Mouse (Mus musculus) thymus, adult 18-20 months (tissue): ENCODE results near the gene Gimap8.
"Not testable (repeated sequence)": the region's sequence is repeated elsewhere in the genome, so short reads cannot be mapped to it uniquely, and the experiment has no call there.

Experiments used
- DNase-seq, 2 experiments: peaks; one replicate each; pipeline ENCODE4 v3.0.0; 2022; ENCODE audit warnings: mixed read lengths in 2 of 2

Gene Gimap8

DNA sequence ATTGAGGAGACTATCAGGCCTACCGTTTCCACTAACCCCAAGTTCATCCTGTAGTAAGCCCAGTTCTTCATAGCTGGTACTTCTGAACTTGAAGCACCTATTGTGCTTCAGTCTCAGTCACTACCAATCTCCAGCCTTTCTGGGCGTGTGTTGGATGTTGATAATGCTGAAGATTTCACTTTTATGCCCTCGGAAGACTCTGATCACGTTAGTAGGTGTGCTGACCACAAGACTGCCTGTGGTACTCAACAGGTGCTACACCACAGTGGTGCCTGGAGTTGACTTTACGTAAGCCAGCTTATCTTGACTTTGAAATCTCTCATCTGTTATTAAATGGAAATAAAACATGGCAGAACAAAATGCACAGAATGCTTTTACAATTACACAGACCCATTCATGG, 33.4 kb downstream of the Gimap8 start:
- DNase-seq = no peak

DNA sequence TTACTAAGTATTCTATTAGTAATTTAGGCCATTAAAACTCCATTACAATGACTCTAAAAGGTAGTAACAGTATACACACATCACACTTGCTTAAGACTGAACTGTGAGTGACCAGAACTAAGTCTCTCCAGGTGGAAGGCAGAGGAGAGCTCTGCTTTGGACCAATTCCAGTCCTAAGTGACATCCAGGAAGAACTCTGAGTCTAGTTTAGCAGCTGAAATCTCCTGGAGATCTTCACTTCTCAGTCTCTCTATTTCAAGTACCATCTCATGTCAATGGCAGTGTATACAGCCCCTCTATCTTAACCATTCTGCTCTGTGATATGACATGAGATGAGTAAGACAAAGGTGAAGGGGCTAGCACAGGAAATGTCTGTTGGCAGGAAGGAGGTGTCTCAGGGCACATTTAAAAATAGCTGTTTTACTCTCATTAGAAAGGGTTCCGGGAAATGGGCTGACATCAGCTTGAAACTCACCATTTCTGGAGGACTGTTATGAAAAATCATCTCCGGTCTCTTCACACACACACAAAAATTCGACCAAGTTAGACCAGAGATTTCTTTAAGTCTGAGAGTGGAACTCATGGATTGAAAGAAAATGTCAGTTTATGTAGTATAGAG, 34.5 kb downstream of the Gimap8 start:
- DNase-seq = no peak

DNA sequence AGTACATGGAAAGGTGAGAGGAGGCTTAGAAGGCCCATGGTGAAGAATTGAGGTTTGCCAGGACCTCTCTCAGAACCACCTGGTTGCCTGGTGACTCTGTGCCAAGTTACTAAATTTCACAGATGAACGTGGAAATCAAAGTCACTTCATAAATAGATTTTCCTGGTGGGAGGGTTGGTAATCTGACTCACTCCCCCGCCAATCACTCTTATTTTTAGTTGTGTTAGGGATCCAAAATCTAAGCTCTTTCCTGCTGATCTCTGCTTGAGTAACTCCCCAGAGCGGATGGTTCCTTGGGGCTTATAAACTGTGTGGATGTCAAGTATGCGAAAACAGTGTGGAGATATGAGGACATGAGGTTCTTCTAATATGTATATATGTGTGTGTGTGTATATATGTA, 35.2 kb downstream of the Gimap8 start:
- DNase-seq = no peak

DNA sequence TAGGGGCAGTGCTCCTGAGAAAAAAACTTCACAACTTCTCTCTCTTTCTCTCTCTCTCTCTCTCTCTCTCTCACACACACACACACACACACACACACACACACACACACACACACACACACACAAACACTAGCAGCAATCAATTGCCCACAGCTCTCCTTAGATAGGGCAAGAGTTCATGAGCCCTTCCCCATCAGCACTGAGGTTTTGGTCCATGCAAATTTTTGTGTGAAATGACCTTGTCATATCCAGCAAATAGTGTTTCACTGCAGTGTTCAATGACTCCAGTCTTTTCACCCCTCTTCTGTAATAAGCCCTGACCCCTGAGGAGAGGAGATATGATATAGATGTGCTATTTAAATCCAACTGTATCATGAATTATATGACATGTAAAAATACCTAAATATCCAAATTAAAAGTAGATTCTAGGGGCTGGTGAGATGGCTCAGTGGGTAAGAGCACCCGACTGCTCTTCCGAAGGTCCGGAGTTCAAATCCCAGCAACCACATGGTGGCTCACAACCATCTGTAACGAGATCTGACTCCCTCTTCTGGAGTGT, 36.3 kb downstream of the Gimap8 start:
- DNase-seq = not testable (repeated sequence)

DNA sequence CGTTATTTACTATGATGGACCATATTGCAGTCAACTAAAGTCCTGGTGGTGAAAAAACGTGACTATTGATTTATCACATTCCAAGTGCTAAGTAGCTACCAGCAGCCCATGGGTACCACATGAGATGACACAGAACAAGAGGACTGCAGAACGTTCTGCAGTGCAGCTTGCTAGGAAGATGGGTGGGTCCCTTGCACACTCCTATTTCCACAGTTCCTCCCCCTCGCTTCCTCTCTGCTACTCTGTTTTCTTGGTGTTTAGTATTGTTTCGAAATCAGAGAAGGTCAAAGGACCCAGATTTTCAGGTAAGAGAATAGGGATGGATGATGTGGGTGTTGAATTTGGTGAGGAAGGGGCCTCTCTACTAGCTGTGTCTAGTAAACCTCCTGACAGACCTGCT, 37.3 kb downstream of the Gimap8 start, which contains the start of gene Gimap4:
TSS of gene Gimap4 (plus strand) at position 231 of the 400 bp plus-strand sequence.
- DNase-seq = no peak

DNA sequence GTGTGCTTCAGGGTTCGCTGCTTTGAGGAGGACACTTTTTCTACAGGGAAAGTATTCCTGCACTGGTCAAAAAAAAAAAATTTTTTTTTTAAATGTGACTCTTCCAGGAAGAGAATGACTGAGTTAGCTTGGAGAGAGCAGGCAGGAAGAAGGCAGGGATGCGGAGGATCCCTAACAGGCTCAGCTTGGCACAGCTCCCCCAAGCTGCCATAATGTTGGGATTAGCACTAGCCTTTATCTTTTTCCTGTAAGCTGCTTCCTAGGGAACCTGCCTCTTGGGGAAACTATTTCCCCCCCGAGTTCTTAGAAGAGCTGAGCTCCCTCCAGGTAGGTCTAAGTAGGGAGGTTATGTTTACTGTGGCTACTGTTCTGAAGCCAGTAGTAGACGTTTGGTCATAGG, 37.8 kb downstream of the Gimap8 start:
- DNase-seq = no peak

DNA sequence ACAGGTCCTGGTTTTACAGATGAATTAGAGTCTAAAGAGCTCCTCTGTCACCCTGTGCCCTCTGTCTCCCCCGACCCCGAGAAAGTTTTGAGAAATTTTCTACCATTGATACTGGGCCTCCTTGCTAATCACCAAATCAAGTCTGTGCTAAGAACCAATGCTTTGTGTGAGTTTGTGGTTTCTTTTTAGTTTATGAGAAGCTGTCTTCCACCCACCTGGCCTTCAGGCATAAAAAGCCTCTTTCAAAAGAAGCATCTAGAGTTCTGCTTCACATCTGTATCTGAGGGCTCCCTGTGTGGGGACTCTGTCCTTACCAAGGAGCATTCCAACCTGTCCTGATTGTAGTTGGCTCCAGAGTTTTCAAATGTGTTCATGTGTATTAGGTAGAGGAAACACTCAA, 38.2 kb downstream of the Gimap8 start:
- no peak for DNase-seq

DNA sequence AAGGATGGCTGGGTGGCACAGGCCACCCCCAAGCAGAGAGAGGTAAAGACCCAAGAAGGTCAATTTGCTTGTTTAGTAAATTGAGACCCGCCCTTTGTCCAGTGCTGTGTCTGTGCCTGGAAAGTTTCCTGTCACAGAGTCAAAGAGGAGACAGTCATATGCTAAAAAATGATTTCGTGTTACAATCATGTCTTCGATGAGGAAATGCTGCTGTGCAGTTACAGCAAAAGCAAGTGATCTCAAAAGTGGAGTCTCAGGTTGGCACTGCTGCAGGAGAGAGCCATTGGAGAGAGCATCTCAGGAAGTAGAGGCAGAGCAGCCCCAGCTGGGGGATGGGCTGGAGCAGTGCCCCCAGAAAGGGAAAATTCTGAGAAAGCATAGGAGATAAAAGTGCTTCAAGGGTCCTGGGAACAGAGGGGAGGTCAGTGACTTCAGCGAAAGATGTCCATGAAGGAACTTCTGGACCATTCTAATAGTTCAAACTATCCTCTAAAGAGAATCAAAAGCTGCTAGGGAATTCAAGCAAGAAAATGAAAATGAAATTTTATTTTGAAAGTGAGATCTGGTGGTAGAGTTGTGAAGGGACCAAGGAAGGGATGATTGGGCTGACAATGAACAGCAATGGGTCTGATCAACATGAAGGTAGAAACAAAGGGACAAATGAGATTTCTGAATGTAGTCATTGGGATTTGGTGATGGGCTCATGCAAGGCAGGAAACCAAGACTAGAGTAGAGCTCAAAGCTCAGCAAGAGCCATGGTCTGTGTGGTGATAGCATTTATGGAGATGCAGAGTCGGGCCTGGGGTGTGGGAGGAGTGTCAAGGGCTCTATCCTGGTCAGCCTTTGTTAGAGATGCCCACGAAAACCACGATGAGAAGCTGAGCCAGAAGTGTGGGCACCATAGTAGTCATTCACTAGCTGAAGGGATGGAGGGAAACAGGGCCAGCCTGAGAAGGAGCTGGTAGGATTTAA, 38.9 kb downstream of the Gimap8 start:
- no peak for DNase-seq

DNA sequence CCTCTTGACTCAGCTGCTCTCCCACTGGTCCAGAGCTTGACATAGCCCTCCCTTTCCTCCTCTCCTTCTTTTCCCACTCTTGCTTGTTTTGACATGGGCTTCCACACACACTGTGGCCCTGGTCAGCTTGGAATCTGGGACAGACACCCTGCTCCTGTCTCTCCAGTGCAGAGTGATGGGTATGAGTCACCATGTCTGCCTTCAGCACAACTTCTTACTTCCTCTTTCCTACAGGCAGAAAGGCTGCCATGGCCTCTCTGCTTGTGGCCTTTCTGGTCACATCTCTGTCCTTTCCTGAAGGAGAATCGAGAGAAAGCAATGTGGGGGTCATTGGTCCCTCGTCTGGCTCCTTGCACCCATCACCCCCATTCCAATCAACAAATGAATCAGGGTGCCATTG, 40.0 kb downstream of the Gimap8 start:
- no peak for DNase-seq

DNA sequence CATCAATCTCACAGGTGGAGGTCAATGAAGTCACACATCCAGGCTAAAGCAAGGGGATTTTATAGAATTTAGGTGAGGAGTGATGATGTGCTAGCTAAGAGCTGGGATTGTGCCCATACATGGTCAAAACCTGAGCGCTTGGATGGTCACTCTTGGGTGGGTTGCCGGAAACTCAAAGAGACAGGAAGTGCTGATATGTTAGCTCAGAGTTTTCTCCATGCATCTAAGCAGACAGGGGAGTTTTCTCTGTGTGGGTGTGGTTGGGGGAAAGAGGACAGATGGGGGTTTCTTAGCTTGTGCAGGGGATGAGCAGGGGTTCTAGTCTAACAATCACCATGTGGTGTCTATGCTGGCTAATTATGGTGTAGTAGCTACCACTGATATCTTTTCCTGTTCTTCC, 42.3 kb downstream of the Gimap8 start:
- DNase-seq = no peak

DNA sequence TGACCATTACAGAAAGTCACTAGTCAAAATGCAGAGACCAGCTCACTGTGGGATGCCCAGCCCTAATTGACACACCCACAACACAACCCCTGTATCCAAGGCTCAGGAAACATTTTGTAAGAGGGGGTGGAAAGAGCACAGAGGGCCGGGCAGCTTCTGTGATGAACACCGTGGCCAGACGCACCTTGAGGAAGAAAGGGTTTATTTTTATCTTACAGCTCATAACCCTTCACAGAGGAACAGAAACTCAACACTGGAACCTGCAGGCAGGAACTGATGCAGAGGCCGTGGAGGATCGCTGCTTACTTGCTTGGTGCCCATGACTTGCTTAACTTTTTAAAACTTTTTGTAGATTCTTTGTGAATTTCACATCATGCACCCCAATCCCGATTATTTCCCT, 45.9 kb downstream of the Gimap8 start:
- no peak for DNase-seq

DNA sequence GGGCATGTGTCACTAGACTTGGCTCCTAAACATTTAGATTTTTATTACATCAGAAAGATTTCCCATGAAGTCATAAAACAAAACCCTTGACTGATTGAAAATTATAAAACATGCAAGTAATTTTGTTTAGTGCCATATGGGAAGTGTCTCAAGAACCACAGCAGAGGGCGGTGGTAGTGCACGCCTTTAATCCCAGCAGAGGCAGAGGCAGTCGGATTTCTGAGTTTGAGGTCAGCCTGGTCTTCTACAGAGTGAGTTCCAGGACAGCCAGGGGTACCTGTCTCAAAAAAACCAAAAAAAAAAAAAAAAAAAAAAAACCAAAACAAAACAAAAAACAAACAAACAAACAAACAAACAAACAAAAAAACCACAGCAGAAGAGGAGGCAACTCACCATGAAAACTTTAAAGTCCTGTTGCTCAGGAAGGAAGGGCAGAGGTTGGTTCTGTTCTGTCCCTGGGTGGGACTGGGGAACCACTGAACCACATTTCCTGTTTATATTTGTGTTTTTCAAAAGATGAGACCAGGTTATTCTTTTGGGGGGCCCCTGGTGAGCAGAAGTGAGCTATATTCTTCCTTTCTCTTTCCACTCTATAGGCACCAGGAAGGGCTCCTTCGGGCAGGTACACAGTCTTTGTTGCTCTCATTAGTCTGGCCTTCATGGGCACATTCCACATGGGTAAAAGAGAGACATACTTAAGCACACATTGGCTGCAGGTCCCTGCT, 50.0 kb downstream of the Gimap8 start:
- DNase-seq = no peak

DNA sequence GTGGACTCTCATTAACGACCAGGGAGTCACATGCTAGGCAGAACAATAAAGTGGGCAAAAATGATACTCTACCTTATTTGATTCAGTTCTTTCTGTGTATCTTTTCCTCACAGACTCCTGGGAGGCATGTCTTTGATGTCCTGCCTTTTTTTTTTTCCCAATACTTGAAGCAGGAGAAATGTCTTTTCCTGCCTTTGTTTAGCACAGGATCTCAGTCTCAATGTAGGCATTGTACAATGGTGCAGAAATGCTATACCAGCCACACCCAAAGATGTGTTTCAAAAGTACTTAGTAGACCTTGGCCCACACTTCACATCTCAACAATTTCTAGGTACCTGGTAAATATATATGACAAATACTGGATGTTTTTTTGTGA, 50.5 kb downstream of the Gimap8 start:
- no peak for DNase-seq

DNA sequence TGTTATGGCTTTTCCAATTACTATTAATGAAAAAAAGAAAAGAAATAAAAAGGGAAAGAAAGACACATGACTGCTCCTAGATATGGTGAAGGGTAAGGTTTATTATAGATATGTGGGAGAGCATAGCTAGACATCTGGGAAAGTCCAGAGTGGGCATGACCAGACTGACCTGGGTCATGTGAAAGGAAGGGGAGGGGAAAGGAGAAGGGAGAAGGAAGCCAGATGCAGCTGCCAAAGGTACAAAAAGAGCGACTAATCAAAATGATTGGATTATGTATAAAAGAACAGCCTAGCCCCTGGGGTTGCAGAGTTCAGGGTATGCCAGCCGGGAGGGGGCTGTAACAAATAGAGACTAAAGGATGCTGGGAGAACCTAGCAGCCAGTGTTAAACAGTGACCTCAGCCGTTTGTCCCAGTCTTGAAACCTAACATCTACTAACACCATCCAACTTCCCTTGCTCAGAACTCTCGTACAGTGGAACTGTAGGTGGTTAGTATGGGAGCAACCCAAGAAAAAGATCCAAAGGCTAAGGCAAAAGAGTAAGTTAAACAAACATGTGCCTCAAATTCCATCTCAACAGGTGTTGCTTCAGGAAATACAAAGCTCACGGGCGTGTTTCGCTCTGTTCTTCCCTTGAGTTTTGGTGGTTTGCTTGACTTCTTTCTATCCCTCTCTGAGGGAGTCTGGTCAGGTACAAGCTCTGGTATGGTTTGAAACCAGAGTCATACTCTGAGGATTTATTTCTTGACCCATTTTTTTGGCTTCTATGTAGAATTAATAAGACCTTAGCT, 51.2 kb downstream of the Gimap8 start:
- no peak for DNase-seq

DNA sequence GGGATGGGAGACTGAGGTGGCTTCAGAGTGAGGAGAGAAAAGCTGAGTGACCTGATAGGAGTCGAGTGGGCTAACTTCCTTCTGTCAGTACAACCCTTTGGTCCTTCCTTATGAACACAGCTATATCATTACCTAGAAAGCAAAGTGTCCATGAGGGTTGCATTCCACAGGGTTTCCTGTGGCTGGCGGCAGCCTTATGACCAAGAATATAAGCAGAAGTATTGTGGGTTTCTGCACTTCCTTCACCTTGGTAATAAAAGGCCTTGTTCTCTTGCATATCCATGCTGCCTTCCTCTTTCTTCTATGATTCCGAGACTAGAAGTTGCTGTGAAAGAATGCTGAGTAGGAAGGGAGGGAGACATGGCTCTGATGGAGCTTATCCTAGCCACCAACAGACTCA, 51.9 kb downstream of the Gimap8 start:
- DNase-seq = no peak

DNA sequence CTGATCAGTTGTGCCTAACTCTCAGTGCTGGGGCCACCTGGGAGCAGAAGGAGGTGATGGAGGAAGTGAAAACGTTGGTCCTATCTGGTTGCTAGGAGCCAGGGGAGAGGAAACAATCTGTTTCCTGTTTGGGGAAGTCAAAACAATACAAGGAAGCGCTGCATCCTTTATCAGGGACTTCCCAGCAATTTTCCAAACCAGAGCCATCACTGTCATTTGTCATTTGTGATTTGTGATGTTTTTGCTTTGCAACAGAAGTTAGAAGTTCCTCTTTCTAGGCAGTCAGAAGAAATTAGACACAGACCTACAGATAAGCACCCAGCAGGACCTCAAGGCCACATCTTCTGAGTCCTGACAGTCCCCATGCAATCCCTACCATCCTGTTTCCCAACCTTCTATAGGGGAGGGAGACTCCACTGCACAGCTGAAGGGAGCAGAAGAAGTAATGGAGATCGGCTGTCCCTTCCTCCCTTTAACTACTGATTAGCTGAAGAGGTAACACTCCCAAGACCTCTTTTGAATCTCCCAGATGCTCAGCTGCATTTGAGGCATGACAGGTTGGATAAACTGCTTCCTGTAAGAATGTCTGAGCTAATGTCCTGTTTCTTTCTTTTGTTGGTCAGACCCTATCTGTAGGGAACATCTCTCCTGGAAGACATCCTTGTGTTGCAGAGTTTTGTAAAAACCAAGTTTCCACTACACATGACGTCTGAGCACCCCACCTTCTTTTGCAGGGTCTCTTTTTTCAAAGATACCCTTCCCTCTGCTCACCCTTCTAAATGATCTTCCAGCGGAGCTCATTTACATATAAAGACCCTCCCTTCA, 53.4 kb downstream of the Gimap8 start:
- no peak for DNase-seq

DNA sequence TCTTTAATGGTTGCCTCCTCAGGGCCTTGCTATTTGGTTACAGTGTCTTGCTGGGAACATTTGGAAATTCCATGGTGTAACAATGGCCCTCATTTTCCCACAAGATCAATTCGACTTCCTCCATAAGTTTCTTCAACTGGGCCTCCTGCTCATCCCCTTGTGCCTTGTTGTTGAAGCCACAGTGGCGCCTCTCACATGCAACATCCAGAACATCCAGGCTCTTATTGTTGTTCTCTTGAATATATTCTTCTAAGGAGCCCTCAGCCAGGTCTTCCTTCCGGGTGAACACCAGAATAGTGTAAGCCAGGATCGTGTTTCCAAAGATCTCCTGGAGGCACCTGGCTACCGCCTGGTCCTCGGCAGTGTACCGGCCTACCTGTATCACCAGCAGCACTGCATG, 55.1 kb downstream of the Gimap8 start:
- no peak for DNase-seq

DNA sequence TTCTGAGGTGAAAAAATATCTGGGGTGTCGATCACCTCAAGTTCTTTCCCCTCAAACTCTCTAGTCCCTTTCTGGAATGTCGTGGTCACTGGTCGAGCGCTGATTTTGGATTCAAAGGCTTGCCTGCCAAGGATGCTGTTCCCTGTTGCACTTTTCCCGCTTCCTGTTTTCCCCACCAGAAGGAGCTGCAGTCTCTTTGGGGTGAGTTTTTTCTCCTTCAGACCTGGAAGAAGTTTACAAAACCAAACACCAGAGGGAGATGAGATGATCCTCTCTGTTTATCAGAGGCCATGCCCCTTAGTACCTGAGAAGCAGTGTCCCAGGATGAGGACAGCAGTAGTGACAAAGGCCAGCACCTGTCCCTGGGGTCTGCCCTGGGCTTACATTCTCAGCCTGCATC, 55.6 kb downstream of the Gimap8 start:
- no peak for DNase-seq

DNA sequence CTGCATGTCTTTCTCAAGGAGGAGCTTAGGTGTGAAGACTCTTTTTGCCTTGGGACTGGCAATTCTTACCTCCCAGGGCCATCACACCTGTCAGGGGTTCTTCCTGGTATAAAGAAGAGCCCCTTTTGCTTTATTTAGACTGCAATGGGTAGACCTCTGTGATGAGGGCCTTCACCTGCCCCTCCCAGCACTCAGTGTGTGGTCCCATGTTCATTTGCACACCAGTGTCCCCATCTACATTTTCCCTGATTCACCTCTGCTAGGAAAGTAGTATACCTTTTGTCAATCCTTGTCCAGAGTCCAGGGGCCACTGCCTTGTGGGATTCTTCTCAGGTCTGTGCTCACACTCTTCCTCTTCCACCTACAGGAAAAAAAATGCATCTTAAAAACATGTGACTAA, 57.1 kb downstream of the Gimap8 start:
- DNase-seq = no peak

DNA sequence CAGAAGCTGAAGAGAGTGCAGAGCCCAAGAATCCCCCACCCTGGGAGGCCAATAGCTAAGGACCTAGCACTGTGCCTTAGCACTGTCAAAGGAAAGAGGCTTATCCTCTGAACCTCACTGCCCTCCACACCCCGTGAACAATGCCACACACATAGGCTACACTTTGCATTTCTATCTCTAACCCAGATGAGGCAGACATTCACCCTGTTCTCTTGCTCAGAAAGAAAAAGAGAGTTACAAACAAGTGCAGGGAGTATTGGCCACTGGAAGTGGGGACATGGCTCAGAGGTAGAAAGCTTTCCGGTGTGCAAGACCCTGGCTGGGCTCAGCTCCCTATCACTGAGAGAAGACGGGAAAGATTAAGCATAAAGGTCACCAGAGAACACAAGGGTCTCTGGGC, 59.1 kb downstream of the Gimap8 start:
- DNase-seq = no peak
